Mouse (Mus musculus) heart, embryonic 14.5 days (tissue): ENCODE measurements around the gene Fnbp1. TPM values are rescaled to one million over a fixed set of nuclear protein-coding genes. Genes with fewer than 3 reads are reported as not detected.
A peak's percentile ranks its signal among the peaks of the same experiment; 100 is the strongest.

Source experiments
- ATAC-seq: fragments of 200-750 bp; cut with Nextera tagmentation; 2 replicates; pipeline ENCODE4 v1.8.0; 2017; ENCODE audit warnings: low read depth, moderate TSS enrichment; ENCODE audit not compliant: insufficient number of reproducible peaks, insufficient read depth, low FRiP score
- H3K27ac ChIP-seq, 2 experiments: fragments of 200-500 bp in 1 of 2; fragments of 300-500 bp in 1 of 2; sonication (generic) in 1 of 2; replicated peaks in 1 of 2; 2 replicates each; pipeline ENCODE4 v1.5.1; 2012 to 2014; ENCODE audit warnings: low read depth in 2 of 2, low read length in 2 of 2, control low read depth in 1 of 2, mild to moderate bottlenecking in 1 of 2, mixed read lengths in 1 of 2; ENCODE audit not compliant: control insufficient read depth in 1 of 2, insufficient read depth in 1 of 2
- H3K27me3 ChIP-seq: fragments of 300-500 bp; sonication (generic); 2 replicates; pipeline ENCODE4 v1.6.1; 2014; ENCODE audit warnings: mild to moderate bottlenecking, low read length, control low read depth; ENCODE audit not compliant: control insufficient read depth, insufficient read depth
- H3K36me3 ChIP-seq: fragments of 300-500 bp; sonication (generic); 2 replicates; pipeline ENCODE4 v1.6.1; 2014; ENCODE audit warnings: mild to moderate bottlenecking, control low read depth, low read length, mixed read lengths; ENCODE audit not compliant: control insufficient read depth, insufficient read depth
- H3K4me1 ChIP-seq, 2 experiments: fragments of 200-500 bp in 1 of 2; fragments of 300-500 bp in 1 of 2; sonication (generic) in 1 of 2; 2 replicates each; pipeline ENCODE4 v1.6.1; 2012 to 2014; ENCODE audit warnings: low read length in 2 of 2, control low read depth in 1 of 2, mixed read lengths in 1 of 2; ENCODE audit not compliant: control insufficient read depth in 2 of 2, insufficient read depth in 2 of 2
- H3K4me2 ChIP-seq: fragments of 300-500 bp; sonication (generic); 2 replicates; pipeline ENCODE4 v1.6.1; 2014; ENCODE audit warnings: mild to moderate bottlenecking, low read length
- H3K4me3 ChIP-seq, 2 experiments: fragments of 200-500 bp in 1 of 2; fragments of 300-500 bp in 1 of 2; sonication (generic) in 1 of 2; 2 replicates each; pipeline ENCODE4 v1.5.1; 2012 to 2014; ENCODE audit warnings: low read length in 2 of 2, mild to moderate bottlenecking in 2 of 2, control low read depth in 1 of 2, low read depth in 1 of 2, moderate library complexity in 1 of 2; ENCODE audit not compliant: control insufficient read depth in 1 of 2, insufficient read depth in 1 of 2
- H3K9ac ChIP-seq: fragments of 300-500 bp; sonication (generic); 2 replicates; pipeline ENCODE4 v1.6.1; 2014; ENCODE audit warnings: mild to moderate bottlenecking, low read length
- H3K9me3 ChIP-seq: fragments of 300-500 bp; sonication (generic); 2 replicates; pipeline ENCODE4 v1.6.1; 2016; ENCODE audit warnings: low read length, control low read depth; ENCODE audit not compliant: control insufficient read depth
- WGBS: fragments of 180-500 bp; shearing (Covaris S2); extraction: QIAGEN DNeasy Blood & Tissue Kit; methylation state at CpG from one replicate; pipeline ENCODE4 v1.1.7; 2014; 5-methylcytosine and 5-hydroxymethylcytosine counted together
- polyA plus RNA-seq: library from polyadenylated mRNA; unstranded; fragments of >200 nt; fragmentation: Nextera tagmentation; extraction: Ambion mirVana; gene quantifications from 2 replicates; pipeline ENCODE4 v1.2.1, GENCODE M21; 2014

Gene Fnbp1
- polyA plus RNA-seq, 1 experiment from 2014 or later = 19.4 TPM

DNA sequence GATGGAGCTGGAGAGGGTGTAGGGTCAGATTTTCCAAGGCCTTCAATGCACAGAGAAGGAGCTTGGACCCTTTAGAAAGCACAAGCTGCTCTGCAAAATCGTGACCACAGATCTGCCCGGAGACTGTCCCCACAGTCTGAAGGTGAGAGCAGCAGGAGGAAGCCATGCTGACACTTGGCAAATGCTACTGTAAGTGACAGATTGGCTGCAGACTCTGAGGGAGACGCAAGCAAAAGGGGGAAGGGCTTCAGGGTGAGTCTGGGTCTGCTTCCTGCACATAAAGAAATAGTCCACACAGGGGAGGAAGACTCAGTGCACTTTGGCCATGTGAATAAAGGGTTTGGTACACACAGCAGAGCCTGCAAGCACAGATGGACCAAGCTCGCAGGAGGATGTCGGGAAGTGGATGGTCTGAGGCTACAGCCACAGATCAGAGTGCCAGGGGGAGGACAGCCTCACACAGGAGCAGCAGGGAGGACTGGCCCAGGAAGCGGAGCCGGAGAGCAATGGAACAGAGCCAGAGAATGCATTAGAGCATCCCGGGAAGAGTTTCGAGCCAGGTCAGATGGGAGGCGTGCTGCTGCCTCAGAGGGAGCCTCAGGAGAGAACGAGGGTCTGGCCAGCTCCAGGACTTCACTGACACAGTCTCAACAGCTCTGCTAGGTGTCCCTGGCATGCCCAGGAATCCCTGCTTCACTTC lies 35.0 kb downstream of the Fnbp1 start:
- H3K36me3 ChIP-seq = no peaks in the 10 kb centered on the region
- WGBS = 11% methylated on average over 11 of the region's 11 CpGs
- H3K9ac ChIP-seq = peak overlapping the region; percentile 55
- H3K4me2 ChIP-seq = peak overlapping the region; percentile 51
- H3K4me3 ChIP-seq = no peak overlapping the region
- H3K27me3 ChIP-seq = no peaks in the 10 kb centered on the region
- peak; percentile 46 for ATAC-seq
- H3K9me3 ChIP-seq = no peaks in the 10 kb centered on the region
- peaks cover 29 to 45% of the 10 kb centered on the region in 2 experiments for H3K4me1 ChIP-seq
- peak overlapping the region; percentile 39 to 87 for H3K27ac ChIP-seq

DNA sequence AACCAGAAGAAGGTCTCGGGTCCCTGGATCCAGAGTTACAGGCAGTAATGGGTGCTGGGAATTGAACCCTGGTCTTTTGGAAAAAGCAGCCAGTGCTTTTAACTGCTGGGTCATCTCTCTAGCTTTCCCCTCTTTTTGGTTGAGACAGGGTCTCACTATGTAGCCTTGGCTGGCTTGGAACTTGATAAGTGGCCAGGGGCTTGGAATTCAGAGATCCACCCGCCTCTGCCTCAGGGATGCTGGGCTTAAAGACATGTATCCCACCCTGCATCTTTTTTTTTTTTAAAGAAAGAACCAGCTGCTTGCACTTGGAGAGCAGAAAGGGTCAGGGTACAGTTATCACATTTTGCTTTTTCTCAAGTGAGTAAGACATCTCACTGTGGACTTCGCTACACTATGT lies 35.8 kb downstream of the Fnbp1 start:
- no peak for ATAC-seq
- H3K36me3 ChIP-seq = 0 out of 2 replicates have a peak, but pooled peaks cover 3% of the 10 kb centered on the region
- peaks cover 32 to 44% of the 10 kb centered on the region in 2 experiments for H3K4me1 ChIP-seq
- H3K27ac ChIP-seq = peak overlapping the region in 1 of 2 experiments; percentile 87; a peak in 1 of 4 replicates
- no peak overlapping the region for H3K4me3 ChIP-seq
- no peaks in the 10 kb centered on the region for H3K9me3 ChIP-seq
- 91% methylated on average over 3 of the region's 3 CpGs for WGBS
- H3K9ac ChIP-seq = no peak overlapping the region
- no peak overlapping the region for H3K4me2 ChIP-seq
- H3K27me3 ChIP-seq = no peaks in the 10 kb centered on the region

DNA sequence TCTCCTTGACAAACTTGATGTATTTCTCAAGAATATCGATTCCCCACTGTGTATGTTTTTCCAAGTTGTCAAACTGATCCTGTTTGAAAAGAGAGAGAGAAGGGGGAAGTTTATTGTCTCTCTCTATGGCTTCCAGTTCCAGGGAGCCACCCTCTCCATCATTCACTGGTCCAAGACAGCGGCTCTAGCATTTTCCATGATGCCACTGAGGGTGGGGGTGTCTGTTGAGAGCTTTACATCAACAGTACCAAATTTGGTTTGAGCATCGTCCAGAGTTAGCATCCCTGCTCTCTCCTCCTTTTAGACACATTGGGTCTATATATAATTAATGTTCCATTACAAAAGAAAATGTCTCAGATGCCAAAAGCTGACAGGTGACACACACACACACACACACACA lies 36.5 kb downstream of the Fnbp1 start:
- Histone ChIP-seq H3K36me3 (peaks cover 3% of the 10 kb centered on the region; the same call in 1 of the 2 replicates), H3K4me2 (no peak overlapping the region), H3K27me3 (no peaks in the 10 kb centered on the region), H3K27ac (no peak overlapping the region), H3K4me1 (peaks cover 29 to 44% of the 10 kb centered on the region in 2 experiments), H3K4me3 (no peak overlapping the region), H3K9me3 (no peaks in the 10 kb centered on the region), H3K9ac (no peak overlapping the region)
- WGBS = 58% methylated on average over 3 of the region's 3 CpGs
- no peak for ATAC-seq

DNA sequence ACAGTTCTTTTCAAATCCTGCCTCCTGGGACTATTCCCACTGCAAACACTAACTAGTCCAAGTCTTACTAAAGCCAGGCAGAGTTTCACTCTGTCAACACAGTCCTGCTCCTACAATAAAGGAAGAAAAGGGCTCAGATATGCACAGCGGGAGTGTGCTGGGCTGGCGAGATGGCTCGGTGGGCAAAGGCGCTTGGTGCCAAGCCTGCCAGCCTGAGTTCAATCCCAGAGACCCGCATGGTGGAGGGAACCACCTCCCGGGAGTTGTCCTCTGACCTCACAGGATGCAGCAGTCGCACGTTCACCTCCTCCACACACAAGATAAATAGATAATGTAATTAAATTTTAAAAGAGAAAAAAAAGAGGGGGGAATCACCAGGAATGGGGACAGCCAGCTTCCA lies 38.5 kb downstream of the Fnbp1 start:
- no peaks in the 10 kb centered on the region for H3K9me3 ChIP-seq
- ATAC-seq = no peak
- no peak overlapping the region for H3K9ac ChIP-seq
- no peaks in the 10 kb centered on the region for H3K27me3 ChIP-seq
- peaks cover 8% of the 10 kb centered on the region; the same call in 1 of the 2 replicates for H3K36me3 ChIP-seq
- peaks cover 23 to 32% of the 10 kb centered on the region in 2 experiments for H3K4me1 ChIP-seq
- no peak overlapping the region for H3K4me3 ChIP-seq
- no peak overlapping the region for H3K4me2 ChIP-seq
- no peak overlapping the region for H3K27ac ChIP-seq
- WGBS = 74% methylated on average over 8 of the region's 8 CpGs

DNA sequence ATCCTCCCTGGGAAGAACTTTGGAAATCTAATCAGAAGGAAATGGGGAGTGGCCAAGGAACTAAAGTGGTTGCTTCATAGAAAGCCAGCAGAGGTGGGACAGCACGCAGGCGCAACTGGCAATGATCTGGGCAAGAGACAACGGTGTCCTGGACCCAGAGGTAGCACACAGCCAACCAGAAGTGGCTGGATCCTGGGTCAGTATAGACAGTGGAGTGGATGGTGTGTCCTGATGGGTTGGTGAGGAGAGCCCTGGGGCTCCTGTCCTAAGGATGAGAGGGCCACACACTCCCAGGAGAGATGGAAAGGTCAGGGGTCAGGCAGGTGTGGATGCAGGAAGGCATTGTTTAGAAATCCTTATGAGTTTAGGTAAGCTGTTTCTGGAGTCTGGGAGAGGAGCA lies 40.5 kb downstream of the Fnbp1 start:
- H3K4me1 ChIP-seq = peaks cover 6 to 12% of the 10 kb centered on the region in 2 experiments
- 0 out of 2 replicates have a peak overlapping the region, but pooled peaks have one; percentile 3 for H3K9ac ChIP-seq
- peak; percentile 58; the same call in 1 of the 2 replicates for ATAC-seq
- 0 out of 4 replicates have a peak overlapping the region, but pooled peaks of 1 of the 2 experiments have one; percentile 3 for H3K27ac ChIP-seq
- H3K36me3 ChIP-seq = peaks cover 13% of the 10 kb centered on the region; the same call in 1 of the 2 replicates
- WGBS = 37% methylated on average over 3 of the region's 3 CpGs
- no peaks in the 10 kb centered on the region for H3K27me3 ChIP-seq
- no peak overlapping the region for H3K4me3 ChIP-seq
- no peaks in the 10 kb centered on the region for H3K9me3 ChIP-seq
- peak overlapping the region; percentile 18; the same call in 1 of the 2 replicates for H3K4me2 ChIP-seq

DNA sequence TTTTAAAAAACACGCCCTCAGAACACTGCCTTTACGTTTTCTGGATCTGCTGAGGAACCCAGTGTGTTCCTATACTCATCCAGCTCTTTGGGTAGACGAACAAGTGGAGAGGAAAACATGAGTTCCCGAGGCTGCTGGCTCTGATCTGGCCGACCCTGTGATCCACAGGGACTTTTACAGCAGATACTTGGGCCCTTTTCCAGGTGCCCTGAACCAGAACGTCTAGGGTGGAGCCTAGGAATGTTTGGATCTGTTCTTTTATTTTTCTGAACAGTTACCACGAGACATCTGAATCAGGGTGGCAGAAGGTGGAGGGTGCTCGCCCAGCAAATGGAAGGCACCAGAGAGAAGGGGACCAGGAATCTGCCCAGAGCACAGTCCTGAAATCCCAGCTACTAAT lies 42.7 kb downstream of the Fnbp1 start:
- Histone ChIP-seq H3K4me2 (no peak overlapping the region), H3K9me3 (no peaks in the 10 kb centered on the region), H3K4me3 (no peak overlapping the region), H3K36me3 (peaks cover 23% of the 10 kb centered on the region), H3K9ac (no peak overlapping the region), H3K27ac (no peak overlapping the region), H3K27me3 (no peaks in the 10 kb centered on the region), H3K4me1 (peaks cover 5 to 9% of the 10 kb centered on the region in 2 experiments; a peak in 3 of 4 replicates)
- no peak for ATAC-seq
- WGBS = 80% methylated on average over 8 of the region's 8 CpGs

DNA sequence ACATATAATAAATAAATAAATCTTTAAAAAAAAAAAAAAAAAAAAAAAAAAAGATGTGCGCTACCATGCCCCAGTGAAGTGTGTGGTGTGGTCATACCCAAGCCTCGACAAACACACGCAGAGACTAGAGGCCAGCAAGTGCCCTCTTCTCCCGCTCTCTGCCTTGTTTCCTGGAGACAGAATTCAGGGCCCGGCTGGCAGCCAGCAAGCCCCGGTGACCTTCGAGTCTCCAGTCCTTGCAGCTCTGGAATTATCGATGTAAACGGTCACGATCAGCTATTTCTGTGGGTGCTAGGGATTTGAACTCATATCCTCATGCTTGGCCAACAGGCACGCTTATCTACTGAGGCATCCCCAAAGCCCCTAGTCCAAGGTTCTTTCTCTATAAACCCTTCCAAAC lies 43.2 kb downstream of the Fnbp1 start:
- Histone ChIP-seq H3K4me2 (no peak overlapping the region), H3K9ac (no peak overlapping the region), H3K27ac (no peak overlapping the region), H3K27me3 (no peaks in the 10 kb centered on the region), H3K4me1 (peaks cover 5 to 9% of the 10 kb centered on the region in 2 experiments; a peak in 3 of 4 replicates), H3K4me3 (no peak overlapping the region), H3K36me3 (peaks cover 23% of the 10 kb centered on the region), H3K9me3 (no peaks in the 10 kb centered on the region)
- 96% methylated on average over 11 of the region's 11 CpGs for WGBS
- ATAC-seq = no peak
